Mouse (Mus musculus): ENCODE results near the gene Nkapd1.
"Not testable (repeated sequence)": the region's sequence is repeated elsewhere in the genome, so short reads cannot be mapped to it uniquely, and the experiment has no call there.

Gene Nkapd1

DNA sequence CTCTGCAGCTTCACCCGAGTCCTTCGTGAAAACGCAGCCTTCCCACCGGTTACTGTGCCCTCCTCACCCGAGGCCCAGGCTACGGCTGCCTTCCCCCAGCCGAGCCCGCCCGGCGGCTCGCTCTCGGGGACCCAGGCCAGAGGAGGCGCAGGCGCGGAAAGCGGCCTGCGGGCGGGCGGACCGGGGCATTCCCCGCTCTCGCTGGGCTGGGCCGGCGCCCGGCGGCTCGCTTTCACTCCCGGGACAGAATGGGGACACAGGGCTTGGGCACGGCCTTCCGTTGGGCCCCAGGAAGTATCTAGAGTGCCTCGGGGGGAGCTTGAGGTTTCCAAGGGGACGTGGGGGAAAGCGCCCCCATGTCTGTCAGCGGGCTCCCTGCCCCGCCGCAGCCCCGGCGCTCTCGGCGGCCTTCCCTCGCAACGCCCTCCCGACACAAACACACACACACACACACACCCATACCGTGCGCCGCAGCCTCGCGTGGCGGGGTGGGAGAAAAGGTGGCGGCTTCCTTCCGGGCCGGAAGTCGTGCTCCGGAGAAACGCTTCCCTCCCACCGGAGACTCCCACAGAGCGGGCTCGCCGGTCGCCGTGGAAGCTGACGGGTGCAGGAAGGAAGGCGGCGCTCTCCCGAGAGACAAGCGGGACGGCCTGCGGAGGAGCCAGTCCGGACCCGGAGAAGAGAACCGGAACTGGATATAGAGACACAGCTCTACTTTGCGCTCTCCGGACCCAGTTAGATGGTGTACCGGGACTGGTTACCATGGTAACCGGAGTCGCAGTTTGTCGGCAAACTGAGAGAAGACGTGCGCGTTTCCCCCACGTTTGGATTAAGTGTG lies at the start of gene Nkapd1, which contains the start of gene Pih1d2:
Gene Nkapd1, minus strand, starts transcription at position 699 of the 838 bp plus-strand sequence.
Gene Pih1d2, plus strand, starts transcription at position 556 of the 838 bp plus-strand sequence.
- DNase-seq: peak; percentile 94

DNA sequence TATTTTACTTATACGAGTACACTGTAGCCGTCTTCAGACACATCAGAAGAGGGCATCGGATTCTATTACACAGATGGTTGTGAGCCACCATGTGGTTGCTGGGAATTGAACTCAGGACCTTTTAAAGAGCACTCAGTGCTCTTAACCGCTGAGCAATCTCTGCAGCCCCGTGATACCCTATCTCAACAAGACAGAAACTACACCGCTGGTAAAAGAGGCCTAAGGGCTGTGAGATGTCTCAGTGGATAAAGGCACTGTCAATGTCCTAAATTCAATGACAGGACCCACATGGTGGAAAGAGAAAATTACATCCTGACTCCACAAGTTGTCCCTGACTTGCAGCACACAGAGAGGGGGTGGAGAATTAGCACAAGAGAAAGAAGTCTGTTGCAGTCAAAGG lies 49.2 kb upstream of the Nkapd1 start:
- DNase-seq: no peak

DNA sequence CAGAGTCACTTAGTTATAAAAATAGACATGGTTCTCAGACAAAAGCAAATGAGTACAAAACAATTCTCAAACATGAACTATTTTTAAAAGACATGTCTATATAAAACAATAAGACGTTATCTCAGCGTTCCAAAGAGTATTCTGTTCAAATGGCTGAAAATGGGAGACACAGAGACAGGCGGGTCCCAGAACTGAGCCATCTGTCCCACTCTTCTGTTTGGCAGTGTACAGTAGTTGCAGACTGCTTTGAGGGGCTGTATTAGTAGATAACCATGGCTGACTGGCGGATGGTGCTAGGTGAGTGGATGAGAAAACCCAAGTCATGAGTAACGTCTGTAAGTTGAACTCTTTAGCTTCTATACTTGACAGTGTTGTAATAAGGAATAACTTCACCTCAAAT lies 47.6 kb upstream of the Nkapd1 start:
- DNase-seq: no peak

DNA sequence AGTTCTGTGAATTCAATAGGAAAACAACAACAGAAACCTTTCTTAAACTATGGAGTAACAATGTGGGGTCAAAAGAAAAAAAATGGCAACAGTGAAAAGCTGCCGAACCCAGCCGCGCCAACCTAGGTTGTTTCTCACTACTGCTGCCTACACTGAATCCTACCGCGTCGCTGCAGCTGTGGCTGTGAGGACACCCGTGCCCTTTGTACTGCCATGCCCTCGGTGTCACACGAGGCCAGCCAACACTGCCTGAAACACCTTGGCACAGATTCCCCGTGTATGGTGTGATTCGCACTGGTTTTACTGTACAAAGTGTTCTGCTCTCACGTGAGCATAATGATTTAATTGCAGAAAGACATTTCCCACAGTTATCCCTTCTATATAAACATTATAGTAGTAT lies 43.2 kb upstream of the Nkapd1 start:
- peak; percentile 12 to 14 for DNase-seq

DNA sequence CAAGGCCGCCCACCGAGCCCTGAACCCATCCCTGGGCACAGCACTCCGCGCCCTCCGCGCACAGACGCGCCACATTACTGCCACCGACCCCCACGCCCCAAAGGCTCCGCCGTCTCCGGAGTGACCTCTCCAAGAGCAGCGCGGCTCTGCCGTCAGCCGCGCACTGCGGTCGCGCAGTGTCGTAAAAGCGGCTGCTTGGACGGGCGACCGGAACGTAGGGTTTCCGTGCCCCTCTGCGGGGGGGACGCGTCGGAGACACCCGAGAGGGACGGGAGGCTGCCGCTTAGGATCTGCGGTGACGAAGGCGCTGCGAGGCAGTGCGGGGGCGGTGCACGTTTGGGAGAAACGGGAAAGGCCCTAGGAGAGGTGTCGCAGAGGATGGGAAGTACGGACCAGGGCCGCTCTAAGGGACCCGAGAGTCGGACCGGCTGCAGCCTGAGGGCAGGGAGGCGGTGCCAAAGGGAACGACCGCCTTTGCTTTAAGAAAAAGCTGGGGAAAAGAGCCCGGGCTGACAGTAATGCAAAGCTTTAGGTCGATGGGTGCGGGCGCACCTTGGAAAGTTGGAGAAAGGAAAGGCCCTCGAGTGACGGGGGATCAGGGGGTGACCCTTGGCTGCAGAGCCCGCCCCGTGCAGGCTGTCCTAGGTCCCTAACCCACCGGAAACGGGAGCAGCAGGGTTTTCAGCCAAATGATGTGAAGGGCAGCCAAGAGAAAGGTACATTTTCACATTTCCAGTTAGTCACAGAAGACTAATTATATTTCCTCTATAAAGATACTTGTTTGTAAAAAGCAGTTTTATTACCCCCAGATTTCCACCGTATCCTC lies 42.3 kb upstream of the Nkapd1 start, which contains the start of gene Dlat:
Gene Dlat, minus strand, starts transcription at position 389 of the 826 bp plus-strand sequence.
- DNase-seq: peak; percentile 73 to 78

DNA sequence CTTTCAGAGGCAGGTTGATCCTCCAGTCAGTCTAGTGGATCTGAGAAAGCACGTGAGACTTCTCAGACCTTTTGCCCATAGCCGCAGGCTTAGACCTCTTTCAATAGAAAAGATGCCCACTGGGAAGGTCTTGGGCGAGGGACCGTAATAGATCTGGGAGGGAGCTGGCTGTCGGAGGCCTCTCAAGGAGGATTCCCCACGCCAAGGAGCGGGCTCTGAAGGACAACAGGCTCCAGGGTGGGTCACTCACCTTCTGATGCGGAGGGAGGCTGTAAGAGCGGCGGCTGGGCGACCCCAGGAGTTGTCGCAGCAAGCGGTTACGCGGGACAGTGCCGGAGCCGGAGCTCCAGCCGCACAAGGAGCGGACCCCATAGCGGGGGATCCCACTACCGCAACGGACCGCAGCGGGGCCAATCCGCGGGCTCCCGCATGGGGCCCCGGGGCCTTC lies 41.7 kb upstream of the Nkapd1 start:
- no peak for DNase-seq

DNA sequence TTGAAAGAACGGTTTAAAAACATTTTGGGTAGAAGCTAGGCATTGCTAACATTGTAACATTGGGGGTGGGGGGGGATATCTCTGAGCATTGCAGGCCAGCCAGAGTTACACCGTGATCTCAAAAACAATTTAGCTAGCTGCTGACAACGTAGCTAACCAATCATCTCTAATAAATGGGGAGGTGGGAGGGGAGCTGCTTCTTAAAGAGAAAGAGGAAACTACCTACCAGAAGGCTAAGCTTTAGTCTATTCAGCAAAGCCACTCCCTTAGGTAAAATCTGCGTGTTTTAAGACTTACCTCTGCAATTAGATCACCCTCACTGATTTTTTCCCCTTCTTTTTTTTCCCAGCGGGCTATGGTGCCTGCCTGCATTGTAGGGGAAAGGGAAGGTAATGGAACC lies 41.1 kb upstream of the Nkapd1 start:
- peak in 1 of 2 experiments; percentile 3 for DNase-seq

DNA sequence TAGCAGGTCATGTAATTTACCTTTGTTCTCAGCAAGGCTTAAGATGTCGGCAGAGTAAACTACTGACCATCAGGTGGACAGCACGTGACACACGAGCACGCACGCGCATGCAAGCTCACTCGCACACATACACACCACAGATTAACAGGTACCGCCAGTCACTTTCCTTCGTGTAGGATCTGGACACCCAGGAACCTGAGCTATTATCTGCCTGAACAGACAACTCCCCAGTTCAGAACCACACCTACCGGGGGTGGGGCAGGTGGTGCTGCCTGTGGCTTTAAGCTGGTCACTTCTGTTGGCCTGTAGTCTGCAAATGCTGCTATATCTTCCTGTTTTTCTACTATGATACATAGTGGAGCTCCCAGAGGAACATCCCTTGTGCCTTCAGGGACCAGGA lies 33.2 kb upstream of the Nkapd1 start:
- DNase-seq: no peak

DNA sequence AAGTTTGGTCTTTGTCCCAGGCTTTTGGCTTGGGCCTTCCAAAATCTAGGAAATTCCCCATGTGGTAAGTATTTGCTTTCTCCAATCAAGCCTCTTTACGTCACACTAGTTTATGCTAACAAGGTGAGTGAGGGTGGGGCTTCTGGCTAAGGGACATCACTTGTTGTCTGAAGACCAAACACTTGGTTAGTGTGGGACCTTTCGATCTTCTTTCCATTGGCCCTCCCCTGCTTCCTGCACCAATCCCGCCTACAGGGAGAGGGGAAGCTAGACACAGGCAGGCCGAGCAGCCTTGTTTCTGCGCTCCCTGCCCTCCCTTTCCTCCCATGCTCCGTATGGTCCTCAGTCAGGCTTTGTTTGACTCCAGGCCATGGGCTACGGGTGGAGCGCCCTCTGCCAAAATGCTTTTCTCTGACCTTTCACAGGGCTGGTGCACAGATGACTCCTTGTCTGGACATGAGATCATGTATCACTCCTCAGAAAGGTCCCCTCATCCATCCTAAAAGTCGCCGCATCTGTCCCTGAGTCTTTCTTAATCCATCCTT lies 29.6 kb upstream of the Nkapd1 start:
- DNase-seq: no peak

DNA sequence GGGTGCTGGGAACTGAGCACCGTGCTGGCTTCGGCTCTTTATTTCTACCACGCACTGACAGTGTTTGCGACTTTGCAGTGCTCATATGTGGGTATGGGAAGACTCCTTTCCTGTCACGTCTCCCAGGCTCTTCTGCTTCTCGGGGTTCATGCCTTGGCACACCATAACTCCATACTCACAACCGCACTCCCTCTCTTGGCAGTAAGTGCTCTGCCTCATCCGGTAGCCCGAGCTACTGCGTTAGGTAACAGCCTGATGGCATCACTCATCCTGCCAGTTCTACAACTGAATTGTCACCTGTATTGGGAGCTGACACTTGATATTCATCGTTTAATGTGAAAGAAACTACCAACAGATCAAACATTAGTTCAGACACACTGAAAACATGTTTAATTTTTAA lies 17.0 kb upstream of the Nkapd1 start:
- DNase-seq: no peak

DNA sequence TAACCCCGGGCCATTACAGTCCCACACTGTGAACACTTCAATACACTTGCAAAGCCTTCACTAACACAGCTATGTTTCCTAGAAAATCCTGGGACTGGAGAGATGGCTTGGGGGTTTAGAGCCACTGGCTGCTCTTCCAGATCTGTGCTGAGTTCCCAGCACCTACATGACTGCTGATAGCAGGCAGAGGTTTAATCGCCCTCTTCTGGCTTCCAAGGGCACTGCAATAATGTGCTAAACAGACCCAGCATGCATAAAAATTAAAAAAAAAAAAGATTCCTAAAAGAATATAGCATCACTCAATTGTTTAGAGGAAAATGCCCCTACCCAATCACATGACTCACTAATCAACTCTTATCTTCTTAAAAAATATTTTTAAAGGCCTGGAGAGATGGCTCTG lies 15.8 kb upstream of the Nkapd1 start:
- DNase-seq: peak in 1 of 2 experiments; percentile 24

DNA sequence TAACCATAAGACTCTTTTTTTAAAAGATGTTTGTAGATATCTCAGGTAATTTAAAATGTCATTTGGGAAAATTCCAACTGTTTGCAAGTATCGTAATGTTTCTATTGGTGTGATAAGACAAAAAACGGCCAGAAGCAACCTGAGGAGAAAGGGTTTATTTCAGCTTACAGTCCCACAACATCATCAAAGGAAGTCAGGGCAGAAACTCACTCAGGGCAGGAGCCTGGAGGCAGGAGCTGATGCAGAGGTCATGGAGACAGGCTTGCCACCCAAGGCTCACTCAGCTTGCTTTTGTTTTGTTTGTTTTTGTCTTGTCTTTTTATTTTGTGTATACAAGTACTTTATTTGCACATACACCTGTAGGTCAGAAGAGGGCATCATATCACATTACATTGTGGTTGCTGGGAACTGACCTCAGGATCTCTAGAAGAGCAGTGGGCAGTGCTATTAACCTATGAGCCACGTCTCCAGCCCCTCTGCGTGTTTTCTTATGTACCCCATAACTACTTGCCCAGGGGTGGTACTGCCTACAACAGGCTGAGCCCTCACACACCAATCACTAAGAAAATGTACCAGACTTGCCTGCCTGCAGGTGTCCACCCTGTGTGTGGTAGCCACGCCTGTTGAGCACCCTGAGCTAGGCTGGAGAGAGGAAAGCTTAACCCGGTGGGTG lies 14.9 kb upstream of the Nkapd1 start:
- DNase-seq: no peak

DNA sequence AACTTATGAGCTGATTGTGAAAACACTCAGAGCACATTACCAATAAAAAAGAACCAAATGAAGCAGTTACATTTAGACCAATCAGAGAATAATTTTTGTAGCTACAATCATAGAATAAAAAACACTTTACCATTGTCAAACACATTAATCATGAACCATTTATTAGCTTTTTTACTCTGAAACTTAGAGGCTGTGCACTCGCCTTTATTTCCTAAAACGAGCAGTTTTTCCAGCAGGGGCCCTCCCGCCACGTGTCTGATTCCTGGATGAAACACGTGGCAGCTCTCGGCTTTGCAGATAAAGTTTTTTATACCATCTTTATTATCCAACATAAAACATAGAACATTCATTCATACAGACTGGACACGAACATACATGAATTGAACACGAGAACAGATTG lies 13.6 kb upstream of the Nkapd1 start:
- not testable (repeated sequence) for DNase-seq

DNA sequence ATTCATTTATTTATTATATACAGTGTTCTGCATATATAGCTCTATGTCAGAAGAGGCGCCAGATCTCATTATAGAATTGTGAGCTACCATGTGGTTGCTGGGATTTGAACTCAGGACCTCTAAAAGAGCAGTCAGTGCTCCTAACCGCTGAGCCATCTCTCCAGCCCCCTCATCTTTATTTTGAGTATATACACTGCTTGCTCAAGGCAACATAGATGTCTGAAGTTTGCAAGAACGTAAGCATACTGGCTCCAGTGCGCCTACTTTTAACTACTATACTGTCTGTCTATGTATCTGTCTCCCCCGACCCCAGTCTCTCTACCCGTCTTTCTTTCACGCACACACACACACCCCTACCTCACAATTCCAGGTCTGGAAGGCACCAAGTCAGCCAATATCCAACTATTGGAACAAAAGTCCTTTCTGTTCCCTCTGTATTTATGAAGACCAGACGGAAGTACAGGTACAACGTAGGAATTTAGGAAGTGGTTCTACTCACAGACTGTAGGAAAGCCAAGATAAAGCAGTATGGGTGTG lies 598 bp upstream of the Nkapd1 start:
- DNase-seq: no peak

DNA sequence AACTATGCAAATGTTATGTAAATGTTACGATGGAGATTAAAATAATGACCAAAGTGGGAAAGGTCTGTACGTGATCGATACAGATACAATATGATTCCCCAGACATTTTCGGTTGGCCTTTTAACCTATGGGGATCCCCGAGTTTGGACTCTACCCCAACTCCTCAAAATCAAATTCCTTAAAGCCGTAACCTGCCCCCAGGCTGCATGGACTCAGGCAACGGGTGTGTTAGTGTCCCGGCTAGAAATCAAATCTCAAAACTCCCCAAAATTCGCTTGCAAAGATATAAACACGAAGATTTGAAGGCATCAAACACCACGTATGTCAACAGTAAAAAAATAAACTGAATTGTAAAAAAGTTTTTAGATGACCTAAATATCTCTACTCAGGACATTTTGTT lies 1.1 kb downstream of the Nkapd1 start:
- no peak for DNase-seq

DNA sequence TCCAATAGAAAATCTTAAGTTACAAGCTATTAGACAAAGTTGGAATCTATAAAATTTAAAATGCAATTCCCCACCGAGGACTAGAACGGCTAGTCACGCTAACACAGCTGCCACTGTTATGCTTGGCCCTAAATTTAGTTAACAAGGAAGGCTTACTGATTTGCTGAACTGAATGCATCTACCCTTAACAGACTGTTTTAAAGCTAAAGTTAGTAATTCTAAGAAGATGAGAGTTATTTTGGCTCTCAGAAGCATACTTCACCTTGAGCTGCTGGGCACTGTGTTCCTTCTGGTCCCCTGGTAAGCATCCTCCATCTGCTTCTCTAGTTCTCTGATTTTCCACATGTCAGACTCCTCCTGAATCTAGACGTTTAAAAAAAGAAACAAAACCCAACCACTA lies 5.1 kb downstream of the Nkapd1 start:
- no peak for DNase-seq

DNA sequence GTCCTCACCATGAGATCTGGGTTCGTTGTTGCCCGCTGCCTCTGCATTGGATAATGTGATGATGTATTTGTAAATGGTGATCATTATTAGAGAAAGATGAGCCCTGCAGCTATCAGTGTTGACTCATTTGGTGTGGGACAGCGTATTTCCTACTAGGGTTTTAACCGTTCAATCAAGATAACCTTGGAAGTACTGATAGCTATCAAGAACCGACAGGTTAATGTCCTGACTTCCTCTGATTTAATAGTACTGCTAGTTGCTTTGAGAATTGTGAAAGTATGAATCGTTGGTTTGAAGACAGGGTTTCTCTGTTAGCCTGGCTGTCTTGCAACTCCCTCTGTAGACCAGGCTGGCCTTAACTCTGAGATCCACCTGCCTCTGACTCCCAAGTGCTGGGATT lies 12.9 kb downstream of the Nkapd1 start:
- DNase-seq: no peak

DNA sequence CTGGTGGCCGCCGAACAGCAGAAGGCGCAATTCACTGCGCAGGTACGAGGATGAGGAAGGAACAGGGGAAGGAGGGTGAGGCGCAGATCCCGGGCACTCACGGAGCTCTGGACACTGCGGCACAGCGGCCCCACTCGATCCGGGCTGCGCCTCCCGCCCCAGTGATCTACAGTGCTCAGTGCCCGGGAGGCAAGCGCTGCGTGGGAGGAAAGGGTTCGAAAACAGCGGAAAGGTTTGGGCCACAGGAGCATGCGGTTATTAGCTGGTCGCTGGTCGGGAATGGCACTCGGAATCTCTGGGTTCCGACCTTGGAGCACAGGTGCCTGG lies 13.3 kb downstream of the Nkapd1 start:
- no peak for DNase-seq

DNA sequence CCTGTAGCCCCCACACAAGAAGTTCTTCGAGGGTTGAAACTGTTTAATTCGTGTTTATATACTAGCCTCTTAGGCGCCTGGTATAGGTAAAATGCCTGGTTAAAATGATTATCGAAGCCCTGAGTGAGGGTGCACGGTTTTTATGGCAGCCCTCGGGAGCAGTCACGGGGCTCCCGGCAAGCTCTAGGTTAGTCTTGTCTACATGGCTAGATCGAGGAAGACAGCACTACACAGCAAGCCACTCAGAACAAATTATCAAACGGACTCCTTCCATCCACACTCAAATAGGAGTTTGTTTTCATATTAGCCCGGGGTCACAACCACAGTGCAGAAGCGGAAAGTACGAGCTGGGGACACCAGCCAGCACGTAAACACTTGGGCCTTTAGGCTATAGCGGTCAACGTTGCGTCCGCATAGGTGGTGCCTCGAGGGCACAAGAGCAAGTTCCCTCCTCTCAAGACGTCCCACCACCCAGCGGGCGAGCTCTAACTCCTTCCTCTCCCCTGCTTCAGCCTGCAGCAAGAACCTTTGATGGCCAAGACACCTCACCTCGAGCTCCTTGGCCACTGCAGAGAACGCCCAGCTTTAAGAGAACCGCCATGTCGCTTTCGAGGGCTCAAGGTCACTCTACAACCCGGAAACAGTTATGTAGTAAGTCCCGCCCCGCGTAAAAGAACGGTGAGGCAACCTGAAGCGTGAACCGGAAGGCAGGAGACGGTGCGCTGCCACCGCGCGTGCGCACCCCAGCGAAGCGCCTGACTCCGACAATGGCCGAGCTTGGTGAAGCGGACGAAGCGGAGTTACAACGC lies 13.9 kb downstream of the Nkapd1 start, which contains the start of the genes Sdhd and Timm8b:
Gene Sdhd, minus strand, starts transcription at position 624 of the 809 bp plus-strand sequence.
Gene Timm8b, plus strand, starts transcription at position 722 of the 809 bp plus-strand sequence.
- DNase-seq: peak; percentile 93 to 95

DNA sequence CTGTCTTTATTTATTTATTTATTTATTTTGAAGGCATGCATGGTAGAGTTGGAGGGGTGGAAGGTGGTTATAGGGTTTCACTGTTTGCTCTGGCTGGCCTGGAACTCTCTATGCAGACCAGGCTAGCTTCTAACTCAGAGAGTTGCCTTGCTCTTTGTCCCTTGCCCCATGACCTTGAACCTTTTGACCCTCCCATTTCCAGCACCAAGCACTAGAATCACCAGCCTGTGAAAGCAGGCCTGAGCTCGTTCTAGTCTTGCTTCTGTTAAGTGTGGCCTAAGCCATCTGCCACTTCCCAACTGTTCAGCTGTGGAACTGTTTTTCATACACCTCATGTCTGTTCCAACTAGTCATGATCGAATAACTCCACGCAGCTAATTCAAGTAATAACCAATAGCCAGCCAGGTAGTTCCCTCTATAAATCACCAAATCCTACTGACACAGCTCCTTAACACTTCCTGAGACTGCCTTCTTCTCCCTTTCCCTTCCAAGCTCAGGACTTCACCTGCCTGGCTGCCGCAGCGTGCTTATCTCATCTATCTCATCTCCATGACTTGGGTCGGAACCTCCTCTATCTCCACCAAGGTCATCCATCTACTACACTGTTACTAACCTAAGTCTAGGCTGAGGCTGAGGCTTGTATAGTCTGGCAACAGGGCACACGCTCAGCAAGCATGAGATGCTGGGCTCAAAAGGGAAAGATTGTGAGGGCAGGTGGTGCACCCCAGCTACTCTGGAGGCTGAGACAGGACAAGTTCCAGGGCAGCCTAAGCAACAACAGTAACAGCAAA lies 15.0 kb downstream of the Nkapd1 start:
- no peak for DNase-seq

DNA sequence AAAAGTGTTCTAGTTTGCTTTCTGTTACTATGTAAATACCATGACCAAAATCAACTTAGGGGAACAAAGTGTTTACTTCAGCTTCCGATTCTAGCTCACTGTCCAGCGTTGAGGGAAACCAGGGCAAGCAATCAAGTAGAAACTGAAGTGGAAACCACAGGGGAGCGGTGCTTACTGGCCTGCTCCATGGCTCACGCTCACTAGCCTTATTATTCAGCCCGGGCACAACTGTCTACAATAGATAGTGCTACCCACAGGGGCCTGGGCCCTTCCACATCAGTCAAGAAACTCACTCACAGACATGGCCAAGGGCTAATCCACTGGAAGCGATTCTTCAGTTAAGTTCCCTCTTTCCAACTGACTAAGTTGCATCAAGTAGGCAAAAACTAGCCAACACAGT lies 15.7 kb downstream of the Nkapd1 start:
- DNase-seq: no peak

Measured in B cell, adult 2 months (primary cell).